Mouse (Mus musculus): ENCODE data around the gene Lrrc4c.

DNA sequence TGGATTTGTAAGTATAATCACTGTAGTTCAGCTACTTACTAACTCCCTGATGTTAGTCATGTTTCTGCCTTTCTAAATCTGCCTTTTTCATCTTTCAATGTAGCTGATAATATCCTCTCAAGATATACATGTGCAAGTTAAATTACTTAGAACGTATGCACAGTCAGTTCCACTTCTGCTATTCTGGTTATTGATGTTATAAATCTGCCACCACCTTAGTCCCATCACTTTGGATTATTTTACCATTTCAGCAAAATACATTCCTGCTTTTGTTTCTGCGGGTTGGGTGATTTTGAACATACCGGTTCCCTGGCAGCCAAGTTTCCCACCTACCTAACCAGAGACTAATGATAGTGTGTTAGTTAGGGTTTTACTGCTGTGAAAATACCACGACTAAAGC, 860.4 kb downstream of the Lrrc4c start:
- no peak for TF ChIP-seq ZC3H11A (IDR thresholded peaks at IDR 0.05; ENCODE audit: borderline replicate concordance, low read depth, low read length)
- no peak for TF ChIP-seq HCFC1 (IDR thresholded peaks at IDR 0.05; ENCODE audit: borderline replicate concordance, insufficient read depth, low read length)
- no peak for TF ChIP-seq ZNF384 (IDR thresholded peaks at IDR 0.05; ENCODE audit: low read depth, low read length)
- no peak for TF ChIP-seq MAFK (IDR thresholded peaks at IDR 0.05; ENCODE audit: insufficient read depth, low read depth, low read length)

All from ES-E14 (cell line).